Mouse (Mus musculus) lung, embryonic 14.5 days (tissue): ENCODE results near the gene Abhd10. TPM values are rescaled to one million over a fixed set of nuclear protein-coding genes. Genes with fewer than 3 reads are reported as not detected.

Source experiments
- ATAC-seq: fragments of 200-750 bp; cut with Nextera tagmentation; 2 replicates; pipeline ENCODE4 v1.8.0; 2017; ENCODE audit warnings: mild to moderate bottlenecking, moderate TSS enrichment, moderate library complexity; ENCODE audit not compliant: insufficient read depth
- DNase-seq: peaks from one replicate; pipeline ENCODE4 v3.0.0-alpha.2; 2015
- H3K27ac ChIP-seq: fragments of 300-500 bp; sonication (generic); 2 replicates; pipeline ENCODE4 v1.5.1; 2014; ENCODE audit warnings: low read depth, mild to moderate bottlenecking, moderate library complexity
- H3K27me3 ChIP-seq: fragments of 300-500 bp; sonication (generic); 2 replicates; pipeline ENCODE4 v1.6.1; 2014; ENCODE audit warnings: low read length, control low read depth; ENCODE audit not compliant: insufficient read depth
- H3K36me3 ChIP-seq: fragments of 300-500 bp; sonication (generic); 2 replicates; pipeline ENCODE4 v1.6.1; 2014; ENCODE audit warnings: control low read depth; ENCODE audit not compliant: insufficient read depth
- H3K4me1 ChIP-seq: fragments of 300-500 bp; sonication (generic); 2 replicates; pipeline ENCODE4 v1.6.1; 2014; ENCODE audit warnings: antibody characterized with exemption, control low read depth; ENCODE audit not compliant: insufficient read depth
- H3K4me2 ChIP-seq: fragments of 300-500 bp; sonication (generic); 2 replicates; pipeline ENCODE4 v1.6.1; 2014; ENCODE audit warnings: mild to moderate bottlenecking
- H3K4me3 ChIP-seq: fragments of 300-500 bp; sonication (generic); 2 replicates; pipeline ENCODE4 v1.5.1; 2014; ENCODE audit warnings: low read depth, low read length
- H3K9ac ChIP-seq: fragments of 300-500 bp; sonication (generic); 2 replicates; pipeline ENCODE4 v1.6.1; 2014
- H3K9me3 ChIP-seq: fragments of 300-500 bp; sonication (generic); 2 replicates; pipeline ENCODE4 v1.6.1; 2016; ENCODE audit warnings: low read depth, low read length, control low read depth
- CTCF ChIP-seq: IDR thresholded peaks from 2 replicates; pipeline ENCODE4 v1.5.1; 2016; ENCODE audit warnings: antibody characterized with exemption, low read depth
- whole genome bisulfite sequencing: fragments of 180-500 bp; shearing (Covaris S2); extraction: QIAGEN DNeasy Blood & Tissue Kit; methylation state at CpG from one replicate; pipeline ENCODE4 v1.1.7; 2014; 5-methylcytosine and 5-hydroxymethylcytosine counted together
- polyA plus RNA-seq: library from polyadenylated mRNA; unstranded; fragments of >200 nt; fragmentation: Nextera tagmentation; extraction: Ambion mirVana; gene quantifications from 2 replicates; pipeline ENCODE4 v1.2.1, GENCODE M21; 2014

Abhd10 gene
- polyA plus RNA-seq, 1 experiment from 2014 or later = 39.6 TPM

- no peaks in the 10 kb centered on the region for H3K27me3 ChIP-seq
- DNase-seq (peak; percentile 39), ATAC-seq (peak; percentile 67)
- peak overlapping the region; percentile 53 for H3K4me3 ChIP-seq
- H3K27ac ChIP-seq = no peak overlapping the region
- H3K9me3 ChIP-seq = no peaks in the 10 kb centered on the region
- no peaks in the 10 kb centered on the region for H3K4me1 ChIP-seq
- H3K4me2 ChIP-seq = peak overlapping the region; percentile 94
- peak overlapping the region; percentile 64 for H3K9ac ChIP-seq
- H3K36me3 ChIP-seq = peaks cover 9% of the 10 kb centered on the region
- WGBS = 1% methylated on average over 10 of the region's 10 CpGs
- TF ChIP-seq CTCF = no peak
These were observed 18.0 kb downstream of the Abhd10 start for GRCm38 (mm10) chr16:45724742-45725102.

- Histone ChIP-seq H3K9ac (peak within 1 kb of the TSS; percentile 64), H3K4me3 (peak within 1 kb of the TSS; percentile 53), H3K4me1 (no peaks in the 10 kb centered on the region), H3K9me3 (no peaks in the 10 kb centered on the region), H3K36me3 (0 out of 2 replicates have a peak, but pooled peaks cover 5% of the 10 kb centered on the region), H3K27ac (no peak within 1 kb of the TSS), H3K4me2 (peak within 1 kb of the TSS; percentile 94), H3K27me3 (no peaks in the 10 kb centered on the region)
- WGBS = 1% methylated on average over 30 of the region's 30 CpGs
- ATAC-seq = peak; percentile 75
- TF ChIP-seq CTCF = no peak
- DNase-seq = peak; percentile 72
These were observed 18.6 kb downstream of the Abhd10 start, which contains the start of gene Tagln3 for GRCm38 (mm10) chr16:45724061-45724741. Gene Tagln3, minus strand, starts transcription at chr16:45724608.

GRCm38 (mm10) chr16:45723172-45723901 is 19.4 kb downstream of the Abhd10 start:
- Histone ChIP-seq H3K36me3 (0 out of 2 replicates have a peak, but pooled peaks cover 1% of the 10 kb centered on the region), H3K9me3 (no peaks in the 10 kb centered on the region), H3K27me3 (no peaks in the 10 kb centered on the region), H3K9ac (peak overlapping the region; percentile 64), H3K4me2 (peak overlapping the region; percentile 94), H3K4me1 (no peaks in the 10 kb centered on the region), H3K27ac (no peak overlapping the region), H3K4me3 (peak overlapping the region; percentile 53)
- DNase-seq (peak; percentile 11), ATAC-seq (peak; percentile 5; the same call in 1 of the 2 replicates)
- TF ChIP-seq CTCF = no peak
- 56% methylated on average over 6 of the region's 6 CpGs for WGBS

- no peaks in the 10 kb centered on the region for H3K27me3 ChIP-seq
- DNase-seq = no peak
- no peaks in the 10 kb centered on the region for H3K36me3 ChIP-seq
- no peaks in the 10 kb centered on the region for H3K9me3 ChIP-seq
- no peak overlapping the region for H3K4me2 ChIP-seq
- TF ChIP-seq CTCF = no peak
- H3K9ac ChIP-seq = no peak overlapping the region
- H3K27ac ChIP-seq = no peak overlapping the region
- H3K4me3 ChIP-seq = no peak overlapping the region
- no peaks in the 10 kb centered on the region for H3K4me1 ChIP-seq
- ATAC-seq = no peak
- WGBS = 52% methylated on average over 3 of the region's 3 CpGs
These were observed 20.2 kb downstream of the Abhd10 start for GRCm38 (mm10) chr16:45722460-45722951.

- no peaks in the 10 kb centered on the region for H3K9me3 ChIP-seq
- ATAC-seq (no peak), DNase-seq (no peak)
- no peaks in the 10 kb centered on the region for H3K36me3 ChIP-seq
- TF ChIP-seq CTCF = no peak
- no peak overlapping the region for H3K9ac ChIP-seq
- H3K4me3 ChIP-seq = no peak overlapping the region
- H3K27me3 ChIP-seq = no peaks in the 10 kb centered on the region
- H3K4me1 ChIP-seq = no peaks in the 10 kb centered on the region
- H3K4me2 ChIP-seq = no peak overlapping the region
- WGBS = 85% methylated on average over 10 of the region's 10 CpGs
- no peak overlapping the region for H3K27ac ChIP-seq
These were observed 22.6 kb downstream of the Abhd10 start for GRCm38 (mm10) chr16:45720022-45720630.

GRCm38 (mm10) chr16:45718296-45718695 is 24.5 kb downstream of the Abhd10 start:
- Histone ChIP-seq H3K4me3 (no peak overlapping the region), H3K4me1 (no peaks in the 10 kb centered on the region), H3K9ac (no peak overlapping the region), H3K27me3 (no peaks in the 10 kb centered on the region), H3K27ac (no peak overlapping the region), H3K36me3 (no peaks in the 10 kb centered on the region), H3K9me3 (no peaks in the 10 kb centered on the region), H3K4me2 (no peak overlapping the region)
- ATAC-seq (no peak), DNase-seq (no peak)
- WGBS = 89% methylated on average over 4 of the region's 4 CpGs
- no peak for TF ChIP-seq CTCF
